Mouse (Mus musculus) hindbrain, embryonic 13.5 days (tissue): ENCODE data around the gene Dffb. TPM values are rescaled to one million over a fixed set of nuclear protein-coding genes. Genes with fewer than 3 reads are reported as not detected.
A peak's percentile ranks its signal among the peaks of the same experiment; 100 is the strongest.

ENCODE experiments used
- ATAC-seq: fragments of 200-750 bp; cut with Nextera tagmentation; 2 replicates; pipeline ENCODE4 v1.8.0; 2017; ENCODE audit warnings: moderate TSS enrichment; ENCODE audit not compliant: low FRiP score
- H3K27ac ChIP-seq: fragments of 300-500 bp; sonication (generic); 2 replicates; pipeline ENCODE4 v1.5.1; 2015; ENCODE audit warnings: inconsistent platforms, mild to moderate bottlenecking, moderate library complexity
- H3K27me3 ChIP-seq: fragments of 300-500 bp; sonication (generic); 2 replicates; pipeline ENCODE4 v1.6.1; 2015; ENCODE audit warnings: mild to moderate bottlenecking, inconsistent platforms
- H3K36me3 ChIP-seq: fragments of 300-500 bp; sonication (generic); 2 replicates; pipeline ENCODE4 v1.6.1; 2015; ENCODE audit warnings: mild to moderate bottlenecking, inconsistent platforms
- H3K4me1 ChIP-seq: fragments of 300-500 bp; sonication (generic); replicated peaks from 2 replicates; pipeline ENCODE4 v1.6.1; 2015; ENCODE audit warnings: inconsistent platforms
- H3K4me2 ChIP-seq: fragments of 300-500 bp; sonication (generic); 2 replicates; pipeline ENCODE4 v1.6.1; 2015; ENCODE audit warnings: inconsistent platforms, mild to moderate bottlenecking, moderate library complexity
- H3K4me3 ChIP-seq: fragments of 300-500 bp; sonication (generic); 2 replicates; pipeline ENCODE4 v1.5.1; 2015; ENCODE audit warnings: mild to moderate bottlenecking, inconsistent platforms
- H3K9ac ChIP-seq: fragments of 300-500 bp; sonication (generic); 2 replicates; pipeline ENCODE4 v1.6.1; 2015; ENCODE audit warnings: mild to moderate bottlenecking, inconsistent platforms
- H3K9me3 ChIP-seq: fragments of 300-500 bp; sonication (generic); 2 replicates; pipeline ENCODE4 v1.6.1; 2016; ENCODE audit warnings: inconsistent platforms
- WGBS: fragments of 180-500 bp; shearing (Covaris S2); methylation state at CpG from one replicate; pipeline ENCODE4 v1.1.7; 2015; 5-methylcytosine and 5-hydroxymethylcytosine counted together
- polyA plus RNA-seq: library from polyadenylated mRNA; unstranded; fragments of >200 nt; fragmentation: Nextera tagmentation; extraction: Ambion mirVana; gene quantifications from 2 replicates; pipeline ENCODE4 v1.2.1, GENCODE M21; 2015

The Dffb gene
- polyA plus RNA-seq, 1 experiment from 2014 or later = 10.1 TPM

DNA sequence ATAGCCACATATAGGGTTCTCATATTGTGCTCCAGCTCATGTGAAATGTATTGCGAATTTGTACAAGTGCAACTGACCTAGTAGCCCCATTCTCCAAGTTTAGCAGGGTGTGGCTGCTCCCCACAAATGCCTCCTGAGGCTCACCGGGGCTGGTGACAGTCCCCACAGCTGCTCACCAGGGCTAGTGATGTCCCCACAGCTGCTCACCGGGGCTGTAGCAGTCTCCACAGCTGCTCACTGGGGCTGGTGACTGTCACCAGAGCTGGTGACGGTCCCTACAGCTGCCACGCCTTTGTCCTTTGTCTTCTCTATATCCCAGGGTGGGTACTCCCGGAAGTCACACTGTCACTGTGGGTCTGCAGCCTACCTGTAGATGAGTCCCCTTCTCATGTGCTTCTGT is 31.3 kb upstream of the Dffb start:
- Histone ChIP-seq H3K9ac (no peak overlapping the region), H3K36me3 (peaks cover 62% of the 10 kb centered on the region), H3K27ac (no peak overlapping the region), H3K27me3 (no peaks in the 10 kb centered on the region), H3K4me1 (peaks cover 8% of the 10 kb centered on the region), H3K4me2 (no peak overlapping the region), H3K9me3 (no peaks in the 10 kb centered on the region), H3K4me3 (no peak overlapping the region)
- no peak for ATAC-seq
- 93% methylated on average over 6 of the region's 6 CpGs for WGBS

DNA sequence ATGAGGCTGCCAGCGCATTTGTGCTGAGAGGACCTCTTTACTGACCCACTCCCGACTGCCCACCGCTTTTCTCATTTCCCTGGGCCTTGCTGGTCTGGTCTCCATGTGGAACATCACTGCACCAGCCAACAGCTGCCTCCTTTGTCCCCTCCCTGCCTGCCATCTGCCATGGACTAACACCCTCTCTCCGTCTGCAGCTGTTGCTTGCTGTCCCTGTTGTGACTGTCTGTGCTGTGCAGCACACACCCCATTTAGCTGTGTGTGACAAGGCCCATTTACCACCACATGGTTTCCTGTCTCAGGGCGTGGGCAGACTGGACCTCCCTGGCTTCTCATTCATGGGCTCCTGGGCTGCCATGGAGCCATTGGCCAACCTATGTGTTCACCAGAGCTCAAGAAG is 30.6 kb upstream of the Dffb start:
- Histone ChIP-seq H3K4me3 (no peak overlapping the region), H3K36me3 (peaks cover 62% of the 10 kb centered on the region), H3K9me3 (no peaks in the 10 kb centered on the region), H3K4me2 (no peak overlapping the region), H3K9ac (no peak overlapping the region), H3K27me3 (no peaks in the 10 kb centered on the region), H3K4me1 (0 out of 2 replicates have a peak, but pooled peaks cover under 1% of the 10 kb centered on the region), H3K27ac (no peak overlapping the region)
- ATAC-seq = no peak
- 79% methylated on average over 5 of the region's 5 CpGs for WGBS

DNA sequence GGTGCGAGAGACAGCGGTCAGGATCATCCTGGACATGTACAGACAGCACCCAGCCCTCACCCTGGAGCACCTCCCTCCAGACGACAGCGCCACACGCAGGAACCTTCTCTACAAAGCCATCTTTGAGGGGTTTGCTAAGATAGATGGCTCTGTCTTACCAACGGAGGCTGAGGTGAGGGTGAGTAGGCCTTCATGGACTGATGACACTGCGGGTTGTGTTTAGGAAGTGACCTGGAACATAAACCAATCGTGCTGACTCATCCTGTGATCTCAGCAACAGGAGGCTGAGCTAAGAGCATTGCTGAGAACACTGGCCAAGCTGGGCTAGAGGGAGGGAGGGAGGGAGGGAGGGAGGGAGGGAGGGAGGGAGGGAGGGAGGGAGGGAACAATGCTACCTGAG is 18.6 kb upstream of the Dffb start:
- Histone ChIP-seq H3K4me1 (no peaks in the 10 kb centered on the region), H3K9me3 (no peaks in the 10 kb centered on the region), H3K9ac (no peak overlapping the region), H3K27ac (no peak overlapping the region), H3K36me3 (peaks cover 91% of the 10 kb centered on the region), H3K27me3 (no peaks in the 10 kb centered on the region), H3K4me2 (no peak overlapping the region), H3K4me3 (no peak overlapping the region)
- 92% methylated on average over 8 of the region's 8 CpGs for WGBS
- no peak for ATAC-seq

DNA sequence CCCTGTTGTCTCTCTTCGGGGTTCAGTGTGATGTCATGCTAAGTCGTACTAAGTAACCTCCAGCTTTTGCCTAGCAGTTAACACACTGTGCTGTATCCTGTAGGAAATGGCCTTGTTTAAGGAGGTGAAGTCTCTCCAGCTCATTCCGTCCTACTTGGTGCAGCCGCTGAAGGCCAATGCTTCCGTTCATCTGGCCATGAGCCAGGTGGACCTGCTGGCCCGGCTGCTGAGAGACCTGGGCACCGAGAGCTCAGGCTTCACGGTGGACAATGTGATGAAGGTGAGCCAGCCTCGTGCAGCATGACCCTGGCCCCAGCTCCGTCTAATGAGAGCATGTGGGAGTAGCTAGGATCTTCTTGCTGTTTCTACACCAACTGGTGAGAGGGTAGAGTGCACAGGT is 17.8 kb upstream of the Dffb start:
- Histone ChIP-seq H3K27ac (no peak overlapping the region), H3K9ac (no peak overlapping the region), H3K36me3 (peaks cover 91% of the 10 kb centered on the region), H3K4me1 (no peaks in the 10 kb centered on the region), H3K4me3 (no peak overlapping the region), H3K4me2 (no peak overlapping the region), H3K27me3 (no peaks in the 10 kb centered on the region), H3K9me3 (no peaks in the 10 kb centered on the region)
- 95% methylated on average over 10 of the region's 10 CpGs for WGBS
- no peak for ATAC-seq

DNA sequence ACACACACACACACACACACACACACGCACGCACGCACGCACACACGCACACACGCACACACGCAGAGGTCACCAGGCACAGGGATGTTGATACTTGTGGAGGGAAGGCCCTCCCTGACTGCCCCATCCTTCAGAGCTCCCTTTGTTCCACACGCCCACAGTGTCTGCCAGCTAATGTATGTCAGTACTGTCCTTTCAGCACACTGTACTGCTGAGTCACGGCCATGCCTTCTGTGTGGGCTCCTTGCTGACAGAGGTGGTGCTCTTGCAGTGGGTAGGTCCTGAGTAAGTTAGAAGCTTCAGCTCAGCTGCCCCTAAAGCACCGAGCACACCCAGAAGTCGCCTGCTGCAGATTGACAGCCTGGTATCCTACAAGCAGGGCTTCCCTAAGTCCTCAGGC is 5.5 kb upstream of the Dffb start:
- no peaks in the 10 kb centered on the region for H3K9me3 ChIP-seq
- H3K4me3 ChIP-seq = no peak overlapping the region
- H3K27ac ChIP-seq = no peak overlapping the region
- ATAC-seq = no peak
- WGBS = 91% methylated on average over 11 of the region's 11 CpGs
- H3K9ac ChIP-seq = no peak overlapping the region
- no peak overlapping the region for H3K4me2 ChIP-seq
- peaks cover 66% of the 10 kb centered on the region for H3K36me3 ChIP-seq
- H3K4me1 ChIP-seq = peaks cover 27% of the 10 kb centered on the region
- H3K27me3 ChIP-seq = no peaks in the 10 kb centered on the region

DNA sequence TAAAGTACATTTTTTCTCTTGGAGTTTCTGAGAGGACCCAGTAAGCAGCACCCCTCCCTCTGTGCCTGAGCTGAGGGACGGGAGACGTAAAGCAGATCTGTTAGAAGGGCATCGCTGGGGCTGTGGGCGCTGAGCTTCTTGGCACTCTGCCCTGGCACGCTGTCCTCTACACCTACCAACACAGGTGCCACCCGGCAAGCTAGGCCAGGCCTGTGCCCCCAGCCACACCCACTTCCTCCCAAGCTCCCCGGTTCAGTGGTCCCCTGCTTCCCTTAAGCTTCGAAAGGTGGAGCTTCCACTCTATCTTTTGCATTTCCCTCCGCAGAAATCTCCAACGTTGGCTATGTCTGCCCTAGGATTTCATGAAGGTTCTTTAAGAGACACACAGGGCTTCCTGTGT is 4.3 kb upstream of the Dffb start:
- Histone ChIP-seq H3K27ac (no peak overlapping the region), H3K9me3 (no peaks in the 10 kb centered on the region), H3K9ac (no peak overlapping the region), H3K4me2 (no peak overlapping the region), H3K4me1 (peaks cover 30% of the 10 kb centered on the region), H3K36me3 (peaks cover 54% of the 10 kb centered on the region), H3K4me3 (no peak overlapping the region), H3K27me3 (no peaks in the 10 kb centered on the region)
- ATAC-seq = no peak
- 95% methylated on average over 10 of the region's 10 CpGs for WGBS

DNA sequence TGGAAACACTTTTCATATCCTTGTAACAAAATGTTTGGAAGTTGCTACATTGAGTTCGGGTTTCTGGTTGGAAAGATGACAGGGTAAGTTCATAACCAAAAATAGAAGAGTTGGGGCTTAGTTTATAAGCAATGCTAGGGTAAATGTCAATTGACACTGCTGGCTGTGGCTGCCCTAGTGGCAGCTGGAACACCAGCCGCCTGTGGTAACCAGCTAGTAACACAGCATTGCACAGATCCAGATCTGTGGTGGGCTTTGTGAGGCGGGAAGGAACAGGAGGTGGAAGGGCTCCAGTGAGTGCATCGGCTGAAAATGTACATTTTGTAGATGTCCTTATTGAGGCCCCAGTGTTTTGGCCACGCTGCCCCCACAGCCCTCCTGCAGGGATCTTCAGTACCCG is 842 bp upstream of the Dffb start:
- Histone ChIP-seq H3K27ac (no peak overlapping the region), H3K36me3 (peaks cover 34% of the 10 kb centered on the region), H3K9me3 (no peaks in the 10 kb centered on the region), H3K9ac (peak overlapping the region; percentile 95), H3K4me2 (peak overlapping the region; percentile 91), H3K4me3 (peak overlapping the region; percentile 97), H3K27me3 (no peaks in the 10 kb centered on the region), H3K4me1 (peaks cover 46% of the 10 kb centered on the region)
- ATAC-seq = no peak
- 45% methylated on average over 6 of the region's 6 CpGs for WGBS

DNA sequence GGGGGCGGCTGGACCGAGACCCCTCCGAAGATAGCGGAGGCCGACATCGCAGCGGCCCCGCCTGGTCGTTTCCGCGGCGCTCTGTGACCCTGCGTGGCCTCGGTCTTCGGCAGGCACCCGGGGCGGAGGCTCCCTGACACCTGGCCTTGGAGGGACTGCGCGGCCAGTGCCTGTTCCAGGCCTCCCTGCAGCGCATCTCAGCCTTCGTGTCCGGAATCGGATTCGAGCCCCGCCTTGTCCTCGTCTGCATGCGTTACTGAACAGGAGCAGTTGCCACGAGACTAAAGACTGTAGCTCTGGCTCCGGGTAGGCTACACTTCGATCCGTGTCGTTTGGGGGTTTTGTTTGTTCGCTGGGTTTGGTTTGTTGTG is 351 bp upstream of the Dffb start:
- H3K9me3 ChIP-seq = no peaks in the 10 kb centered on the region
- peaks cover 46% of the 10 kb centered on the region for H3K4me1 ChIP-seq
- peak overlapping the region; percentile 95 for H3K9ac ChIP-seq
- peak overlapping the region; percentile 91 for H3K4me2 ChIP-seq
- ATAC-seq = peak; percentile 74; the same call in 1 of the 2 replicates
- WGBS = under 1% methylated on average over 33 of the region's 33 CpGs
- no peaks in the 10 kb centered on the region for H3K27me3 ChIP-seq
- H3K36me3 ChIP-seq = peaks cover 34% of the 10 kb centered on the region
- H3K4me3 ChIP-seq = peak overlapping the region; percentile 97
- H3K27ac ChIP-seq = peak overlapping the region; percentile 85

DNA sequence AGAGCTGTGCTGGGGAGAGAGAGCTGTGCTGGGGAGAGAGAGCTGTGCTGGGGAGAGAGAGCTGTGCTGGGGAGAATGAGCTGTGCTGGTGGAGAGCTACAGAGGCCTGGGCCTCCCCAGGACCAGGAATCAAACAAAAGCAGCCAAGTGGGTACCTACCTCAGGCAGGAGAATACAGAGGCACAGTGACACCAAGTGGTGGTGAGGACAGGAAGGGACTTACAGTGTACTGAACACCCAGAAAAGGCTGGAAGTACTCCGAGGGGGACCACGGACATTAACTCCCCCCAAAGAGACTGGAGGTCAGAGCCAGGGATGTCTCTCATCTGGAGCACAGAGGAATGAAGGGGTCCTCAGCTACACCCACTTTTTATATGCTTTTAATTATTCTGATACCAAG is 6.9 kb downstream of the Dffb start:
- H3K36me3 ChIP-seq = peaks cover 82% of the 10 kb centered on the region
- no peak overlapping the region for H3K4me2 ChIP-seq
- H3K9ac ChIP-seq = no peak overlapping the region
- H3K9me3 ChIP-seq = no peaks in the 10 kb centered on the region
- peaks cover 5% of the 10 kb centered on the region for H3K4me1 ChIP-seq
- 81% methylated on average over 2 of the region's 2 CpGs for WGBS
- H3K27ac ChIP-seq = no peak overlapping the region
- no peak overlapping the region for H3K4me3 ChIP-seq
- ATAC-seq = no peak
- no peaks in the 10 kb centered on the region for H3K27me3 ChIP-seq

DNA sequence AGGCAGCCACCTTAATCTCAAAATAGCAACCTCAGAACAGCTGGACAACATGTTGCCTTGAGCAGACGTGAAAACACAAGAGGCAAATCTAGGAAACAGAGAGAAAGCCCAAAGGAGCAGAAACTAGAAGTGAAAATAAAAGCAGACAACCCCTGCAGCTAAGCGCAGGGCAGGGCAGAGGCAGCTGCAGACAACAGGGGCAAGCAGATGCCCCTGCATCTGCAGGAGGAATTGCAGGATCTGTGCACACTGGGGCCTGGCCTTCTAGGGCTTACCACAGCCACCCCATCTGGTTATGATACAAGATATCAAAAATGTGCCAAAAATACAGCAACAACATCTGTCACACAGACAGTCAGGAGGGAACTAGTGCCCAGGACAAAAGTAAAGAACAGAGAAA is 7.4 kb downstream of the Dffb start:
- Histone ChIP-seq H3K9ac (peak overlapping the region; percentile 55; the same call in 1 of the 2 replicates), H3K27ac (no peak overlapping the region), H3K4me1 (no peaks in the 10 kb centered on the region), H3K36me3 (peaks cover 87% of the 10 kb centered on the region), H3K4me3 (no peak overlapping the region), H3K9me3 (no peaks in the 10 kb centered on the region), H3K4me2 (no peak overlapping the region), H3K27me3 (no peaks in the 10 kb centered on the region)
- ATAC-seq = no peak
- WGBS = 89% methylated on average over 2 of the region's 2 CpGs

DNA sequence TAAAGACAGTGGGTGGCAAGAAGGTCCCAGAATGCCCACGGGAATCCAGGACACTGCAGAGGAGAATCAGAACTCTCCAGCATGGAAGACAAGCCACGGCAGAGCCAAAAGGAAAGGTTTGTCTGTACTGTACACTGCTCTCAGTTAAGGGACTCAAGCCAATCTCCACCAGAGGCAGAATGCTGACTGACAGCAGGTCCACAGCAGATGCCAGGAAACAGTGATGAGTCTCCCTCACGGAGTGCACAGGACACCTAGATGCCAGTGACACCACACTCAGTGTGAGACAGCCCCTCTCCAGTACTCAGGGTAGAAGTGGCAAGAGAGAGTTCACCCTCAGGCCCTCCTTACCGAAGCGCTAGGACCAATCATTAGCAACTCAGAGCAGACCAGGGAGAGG is 8.3 kb downstream of the Dffb start:
- Histone ChIP-seq H3K36me3 (peaks cover 93% of the 10 kb centered on the region), H3K4me3 (no peak overlapping the region), H3K27ac (no peak overlapping the region), H3K4me2 (no peak overlapping the region), H3K9me3 (no peaks in the 10 kb centered on the region), H3K27me3 (no peaks in the 10 kb centered on the region), H3K9ac (no peak overlapping the region), H3K4me1 (no peaks in the 10 kb centered on the region)
- ATAC-seq = no peak
- 84% methylated on average over 5 of the region's 5 CpGs for WGBS

DNA sequence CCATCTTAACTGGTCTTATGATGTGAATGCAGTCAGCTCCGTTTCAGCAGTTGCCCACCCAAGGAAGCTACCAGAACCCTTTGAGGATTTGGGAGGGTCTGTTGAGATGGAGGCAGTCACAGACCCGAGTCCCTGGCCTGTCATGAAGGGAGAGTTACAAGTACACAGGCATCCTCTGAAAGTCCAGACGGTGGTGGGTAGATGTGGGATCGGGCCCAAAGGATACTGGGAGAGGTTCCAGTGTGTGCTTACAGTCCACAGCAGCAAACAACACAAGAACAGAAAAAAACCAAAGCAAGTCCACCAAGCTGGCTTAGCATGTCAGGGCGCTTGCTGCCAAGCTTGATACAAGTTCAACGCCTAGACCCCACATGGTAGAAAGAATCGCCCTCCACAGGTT is 12.3 kb downstream of the Dffb start:
- 83% methylated on average over 7 of the region's 7 CpGs for WGBS

DNA sequence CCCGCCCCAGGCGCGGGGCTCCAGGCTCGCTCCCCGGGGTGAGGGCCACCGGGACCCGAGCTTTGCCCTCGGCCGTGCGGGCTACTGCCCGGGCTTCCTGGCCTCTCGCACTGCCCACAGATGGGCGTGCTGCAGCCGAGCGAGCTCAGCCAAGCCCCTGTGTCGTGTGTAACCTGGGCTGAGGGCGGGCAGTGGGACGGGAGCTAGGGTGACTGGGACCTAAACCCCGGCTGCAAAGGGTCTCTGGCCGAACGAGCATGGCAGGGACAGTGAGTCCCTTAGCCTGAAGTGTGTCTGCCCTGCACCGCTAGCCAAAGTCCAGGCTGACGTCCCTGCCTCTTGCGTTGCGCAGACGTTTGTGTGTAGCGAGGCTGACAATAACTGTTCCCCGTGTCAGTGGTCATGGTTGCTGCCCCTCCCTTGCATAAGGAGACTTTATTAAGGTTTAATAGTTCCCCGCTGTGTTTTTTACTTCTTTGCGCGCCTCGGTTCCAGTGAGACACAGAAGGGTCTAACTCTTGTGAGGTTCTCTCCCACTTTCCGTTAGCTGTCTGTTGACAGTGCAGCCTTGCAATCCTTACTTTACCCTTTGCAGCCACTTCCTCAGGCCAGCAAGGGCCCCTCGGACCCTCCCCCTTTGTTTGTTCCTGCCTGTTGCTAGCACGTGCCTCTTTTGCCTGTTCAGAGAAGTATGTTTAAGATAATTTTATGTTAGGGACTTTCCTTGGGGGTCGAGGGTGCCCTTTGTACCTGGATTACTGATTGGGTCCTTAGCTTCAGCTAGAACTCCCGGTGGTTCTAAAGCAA is 17.3 kb downstream of the Dffb start:
- H3K4me2 ChIP-seq = peak overlapping the region; percentile 90
- peaks cover 27% of the 10 kb centered on the region for H3K4me1 ChIP-seq
- peak overlapping the region; percentile 94 for H3K9ac ChIP-seq
- no peaks in the 10 kb centered on the region for H3K9me3 ChIP-seq
- peak overlapping the region; percentile 80 for H3K4me3 ChIP-seq
- H3K27me3 ChIP-seq = peaks cover 7% of the 10 kb centered on the region; the same call in 1 of the 2 replicates
- WGBS = under 1% methylated on average over 37 of the region's 37 CpGs
- ATAC-seq = peak; percentile 73
- peaks cover 32% of the 10 kb centered on the region for H3K36me3 ChIP-seq
- H3K27ac ChIP-seq = peak overlapping the region; percentile 94

More for the DNA sequence above, 12.3 kb downstream of the Dffb start:
- Histone ChIP-seq H3K36me3 (peaks cover 81% of the 10 kb centered on the region), H3K4me3 (no peak overlapping the region), H3K27ac (no peak overlapping the region), H3K4me1 (peaks cover 14% of the 10 kb centered on the region), H3K27me3 (no peaks in the 10 kb centered on the region), H3K9ac (no peak overlapping the region), H3K9me3 (no peaks in the 10 kb centered on the region), H3K4me2 (no peak overlapping the region)
- ATAC-seq = no peak
